Mouse (Mus musculus) liver, embryonic 13.5 days (tissue): ENCODE data around the gene Ap1m2. TPM values are rescaled to one million over a fixed set of nuclear protein-coding genes. Genes with fewer than 3 reads are reported as not detected.

Experiments
- ATAC-seq: fragments of 200-750 bp; cut with Nextera tagmentation; 2 replicates; pipeline ENCODE4 v1.8.0; 2017; ENCODE audit warnings: low read depth, mild to moderate bottlenecking, moderate number of reproducible peaks, moderate library complexity
- DNase-seq: peaks from one replicate; pipeline ENCODE4 v3.0.0; 2022
- H3K27ac ChIP-seq: fragments of 300-500 bp; sonication (generic); 2 replicates; pipeline ENCODE4 v1.5.1; 2015; ENCODE audit warnings: moderate library complexity, mild to moderate bottlenecking, inconsistent platforms
- H3K27me3 ChIP-seq: fragments of 300-500 bp; sonication (generic); 2 replicates; pipeline ENCODE4 v1.6.1; 2015; ENCODE audit warnings: mild to moderate bottlenecking, inconsistent platforms
- H3K36me3 ChIP-seq: fragments of 300-500 bp; sonication (generic); 2 replicates; pipeline ENCODE4 v1.6.1; 2015; ENCODE audit warnings: mild to moderate bottlenecking, inconsistent platforms
- H3K4me1 ChIP-seq: fragments of 300-500 bp; sonication (generic); replicated peaks from 2 replicates; pipeline ENCODE4 v1.6.1; 2015; ENCODE audit warnings: inconsistent platforms
- H3K4me2 ChIP-seq: fragments of 300-500 bp; sonication (generic); 2 replicates; pipeline ENCODE4 v1.6.1; 2015; ENCODE audit warnings: inconsistent platforms, mild to moderate bottlenecking, moderate library complexity
- H3K4me3 ChIP-seq: fragments of 300-500 bp; sonication (generic); replicated peaks from 2 replicates; pipeline ENCODE4 v1.5.1; 2015; ENCODE audit warnings: mild to moderate bottlenecking, inconsistent platforms
- H3K9ac ChIP-seq: fragments of 300-500 bp; sonication (generic); 2 replicates; pipeline ENCODE4 v1.6.1; 2015; ENCODE audit warnings: mild to moderate bottlenecking, inconsistent platforms
- H3K9me3 ChIP-seq: fragments of 300-500 bp; sonication (generic); replicated peaks from 2 replicates; pipeline ENCODE4 v1.6.1; 2016; ENCODE audit warnings: inconsistent platforms
- WGBS: fragments of 180-500 bp; shearing (Covaris S2); methylation state at CpG from one replicate; pipeline ENCODE4 v1.1.7; 2015; ENCODE audit not compliant: insufficient replicate concordance; 5-methylcytosine and 5-hydroxymethylcytosine counted together
- polyA plus RNA-seq: library from polyadenylated mRNA; unstranded; fragments of >200 nt; fragmentation: Nextera tagmentation; extraction: Ambion mirVana; gene quantifications from 2 replicates; pipeline ENCODE4 v1.2.1, GENCODE M21; 2015

Gene Ap1m2
- polyA plus RNA-seq, 1 experiment from 2014 or later = 0.17 TPM

- no peaks in the 10 kb centered on the region for H3K9me3 ChIP-seq
- DNase-seq (no peak), ATAC-seq (no peak)
- peaks cover 5% of the 10 kb centered on the region; the same call in 1 of the 2 replicates for H3K36me3 ChIP-seq
- no peak overlapping the region for H3K9ac ChIP-seq
- no peaks in the 10 kb centered on the region for H3K27me3 ChIP-seq
- WGBS = 66% methylated on average over 20 of the region's 20 CpGs
- no peak overlapping the region for H3K27ac ChIP-seq
- H3K4me2 ChIP-seq = 0 out of 2 replicates have a peak overlapping the region, but pooled peaks have one; percentile 10
- H3K4me1 ChIP-seq = peaks cover 15% of the 10 kb centered on the region
- no peak overlapping the region for H3K4me3 ChIP-seq
Observed at GRCm38 (mm10) chr9:21337652-21338051, 25.5 kb upstream of the Ap1m2 start.

- WGBS = 84% methylated on average over 8 of the region's 8 CpGs
- no peak overlapping the region for H3K4me2 ChIP-seq
- ATAC-seq (no peak), DNase-seq (no peak)
- no peak overlapping the region for H3K27ac ChIP-seq
- no peaks in the 10 kb centered on the region for H3K27me3 ChIP-seq
- peaks cover 26% of the 10 kb centered on the region for H3K4me1 ChIP-seq
- no peak overlapping the region for H3K4me3 ChIP-seq
- H3K36me3 ChIP-seq = no peaks in the 10 kb centered on the region; the same call in 1 of the 2 replicates
- no peak overlapping the region for H3K9ac ChIP-seq
- H3K9me3 ChIP-seq = no peaks in the 10 kb centered on the region
Observed at GRCm38 (mm10) chr9:21336491-21336890, 24.4 kb upstream of the Ap1m2 start.

- H3K4me1 ChIP-seq = peaks cover 28% of the 10 kb centered on the region
- H3K36me3 ChIP-seq = no peaks in the 10 kb centered on the region
- no peak for DNase-seq
- no peak overlapping the region for H3K27ac ChIP-seq
- H3K4me3 ChIP-seq = no peak overlapping the region
- no peaks in the 10 kb centered on the region for H3K27me3 ChIP-seq
- H3K9me3 ChIP-seq = no peaks in the 10 kb centered on the region
- ATAC-seq = no peak
- no peak overlapping the region for H3K4me2 ChIP-seq
- no peak overlapping the region for H3K9ac ChIP-seq
- 50% methylated on average over 4 of the region's 4 CpGs for WGBS
Observed at GRCm38 (mm10) chr9:21335391-21335790, 23.3 kb upstream of the Ap1m2 start.

- H3K9me3 ChIP-seq = no peaks in the 10 kb centered on the region
- no peak overlapping the region for H3K9ac ChIP-seq
- peaks cover 34% of the 10 kb centered on the region for H3K4me1 ChIP-seq
- H3K36me3 ChIP-seq = no peaks in the 10 kb centered on the region
- H3K27ac ChIP-seq = no peak overlapping the region
- H3K4me2 ChIP-seq = no peak overlapping the region
- DNase-seq (no peak), ATAC-seq (no peak)
- H3K27me3 ChIP-seq = no peaks in the 10 kb centered on the region
- H3K4me3 ChIP-seq = no peak overlapping the region
Observed at GRCm38 (mm10) chr9:21334747-21335146, 22.6 kb upstream of the Ap1m2 start.

GRCm38 (mm10) chr9:21333523-21333922 lies 21.4 kb upstream of the Ap1m2 start:
- WGBS = 75% methylated on average over 1 of the region's 1 CpGs
- H3K36me3 ChIP-seq = no peaks in the 10 kb centered on the region

GRCm38 (mm10) chr9:21332161-21333061 lies 20.3 kb upstream of the Ap1m2 start:
- H3K9ac ChIP-seq = no peak overlapping the region; the same call in 1 of the 2 replicates
- H3K4me2 ChIP-seq = no peak overlapping the region
- DNase-seq = no peak
- no peak overlapping the region for H3K27ac ChIP-seq
- H3K27me3 ChIP-seq = no peaks in the 10 kb centered on the region
- H3K36me3 ChIP-seq = no peaks in the 10 kb centered on the region
- peaks cover 45% of the 10 kb centered on the region for H3K4me1 ChIP-seq
- H3K4me3 ChIP-seq = no peak overlapping the region
- H3K9me3 ChIP-seq = no peaks in the 10 kb centered on the region
- WGBS = 36% methylated on average over 9 of the region's 9 CpGs
- no peak for ATAC-seq

More at GRCm38 (mm10) chr9:21333523-21333922, 21.4 kb upstream of the Ap1m2 start:
- ATAC-seq = no peak
- Histone ChIP-seq H3K9ac (no peak overlapping the region), H3K4me3 (no peak overlapping the region), H3K9me3 (no peaks in the 10 kb centered on the region), H3K4me2 (no peak overlapping the region), H3K27me3 (no peaks in the 10 kb centered on the region), H3K27ac (no peak overlapping the region), H3K4me1 (peaks cover 41% of the 10 kb centered on the region)
- DNase-seq = no peak

GRCm38 (mm10) chr9:21331365-21332140 lies 19.4 kb upstream of the Ap1m2 start:
- H3K36me3 ChIP-seq = no peaks in the 10 kb centered on the region
- H3K9ac ChIP-seq = no peak overlapping the region
- H3K4me2 ChIP-seq = no peak overlapping the region
- H3K9me3 ChIP-seq = no peaks in the 10 kb centered on the region
- no peak for DNase-seq
- 41% methylated on average over 12 of the region's 12 CpGs for WGBS
- ATAC-seq = no peak
- no peak overlapping the region for H3K4me3 ChIP-seq
- H3K27ac ChIP-seq = no peak overlapping the region
- no peaks in the 10 kb centered on the region for H3K27me3 ChIP-seq
- peaks cover 48% of the 10 kb centered on the region for H3K4me1 ChIP-seq

- Histone ChIP-seq H3K36me3 (no peaks in the 10 kb centered on the region), H3K27ac (no peak overlapping the region), H3K9ac (no peak overlapping the region), H3K9me3 (no peaks in the 10 kb centered on the region), H3K4me2 (no peak overlapping the region), H3K27me3 (no peaks in the 10 kb centered on the region), H3K4me3 (no peak overlapping the region), H3K4me1 (peaks cover 50% of the 10 kb centered on the region)
- DNase-seq = no peak
- 88% methylated on average over 10 of the region's 10 CpGs for WGBS
- no peak for ATAC-seq
Observed at GRCm38 (mm10) chr9:21329699-21330289, 17.7 kb upstream of the Ap1m2 start.

- Histone ChIP-seq H3K4me1 (peaks cover 58% of the 10 kb centered on the region), H3K4me3 (no peak overlapping the region), H3K27me3 (no peaks in the 10 kb centered on the region), H3K9me3 (no peaks in the 10 kb centered on the region), H3K27ac (no peak overlapping the region), H3K36me3 (no peaks in the 10 kb centered on the region), H3K4me2 (no peak overlapping the region), H3K9ac (no peak overlapping the region)
- no peak for DNase-seq
- no peak for ATAC-seq
- 41% methylated on average over 3 of the region's 5 CpGs for WGBS
Observed at GRCm38 (mm10) chr9:21329041-21329440, 16.9 kb upstream of the Ap1m2 start.

- DNase-seq (no peak), ATAC-seq (no peak)
- Histone ChIP-seq H3K36me3 (no peaks in the 10 kb centered on the region), H3K4me2 (no peak overlapping the region), H3K9ac (no peak overlapping the region), H3K4me1 (peaks cover 62% of the 10 kb centered on the region), H3K4me3 (no peak overlapping the region), H3K9me3 (no peaks in the 10 kb centered on the region), H3K27me3 (no peaks in the 10 kb centered on the region), H3K27ac (0 out of 2 replicates have a peak overlapping the region, but pooled peaks have one; percentile 18)
- WGBS = 39% methylated on average over 3 of the region's 3 CpGs
Observed at GRCm38 (mm10) chr9:21328041-21328440, 15.9 kb upstream of the Ap1m2 start.

GRCm38 (mm10) chr9:21327569-21327968 lies 15.4 kb upstream of the Ap1m2 start:
- H3K27ac ChIP-seq = peak overlapping the region; percentile 18
- peaks cover 61% of the 10 kb centered on the region for H3K4me1 ChIP-seq
- ATAC-seq = no peak

More at GRCm38 (mm10) chr9:21327569-21327968, 15.4 kb upstream of the Ap1m2 start:
- H3K9ac ChIP-seq = no peak overlapping the region
- no peak overlapping the region for H3K4me2 ChIP-seq
- no peaks in the 10 kb centered on the region for H3K27me3 ChIP-seq
- no peaks in the 10 kb centered on the region for H3K9me3 ChIP-seq
- H3K4me3 ChIP-seq = no peak overlapping the region
- DNase-seq = no peak
- H3K36me3 ChIP-seq = no peaks in the 10 kb centered on the region
- WGBS = 34% methylated on average over 3 of the region's 3 CpGs
